Mouse (Mus musculus): ENCODE results near the gene Gm20826. TPM values are rescaled to one million over a fixed set of nuclear protein-coding genes. Genes with fewer than 3 reads are reported as not detected.
"Not testable (repeated sequence)": the region's sequence is repeated elsewhere in the genome, so short reads cannot be mapped to it uniquely, and the experiment has no call there.

Gene Gm20826
- not detected in 2 replicates for total RNA-seq (2014; rRNA removed)
- polyA plus RNA-seq (2015; fragmentation: Nextera tagmentation; extraction: Ambion mirVana) = not detected in 2 replicates

DNA sequence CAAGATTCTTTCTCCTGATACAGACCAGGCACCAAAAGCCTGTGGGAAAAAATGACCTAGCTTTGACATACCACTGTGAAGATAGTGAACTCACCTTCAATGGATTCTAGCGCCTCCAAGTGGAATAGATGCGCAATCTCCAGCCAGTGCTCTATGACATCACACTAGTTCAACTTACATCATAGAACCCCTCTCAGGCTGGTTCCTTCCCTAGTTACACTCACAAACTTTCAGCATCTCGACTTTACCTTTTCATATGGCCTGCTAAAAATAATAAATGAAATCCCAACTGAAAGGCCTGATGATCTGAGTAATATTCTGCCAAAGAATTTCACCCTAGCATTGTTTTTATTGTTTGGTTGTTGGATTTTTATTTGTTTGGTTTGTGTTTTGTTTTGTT, at the start of gene Gm20826:
Gene Gm20826, minus strand, starts transcription at position 101 of the 400 bp plus-strand sequence.
- H3K4me3 ChIP-seq (ENCODE audit: low read length); H3K9ac ChIP-seq (replicated peaks; ENCODE audit: low read length); H3K4me1 ChIP-seq (ENCODE audit: insufficient read depth, low read length); H3K36me3 ChIP-seq (ENCODE audit: insufficient read depth, low read length); H3K27me3 ChIP-seq (ENCODE audit: insufficient read depth, low read length); H3K27ac ChIP-seq; DNase-seq (ENCODE audit: low spot score); H3K4me2 ChIP-seq (ENCODE audit: low read depth, low read length); ATAC-seq; H3K9me3 ChIP-seq (ENCODE audit: low read length): not testable (repeated sequence)
- no CpG with 5 or more reads among the region's 3 CpGs for whole genome bisulfite sequencing

Other genes with a start within 250 kb of the Gm20826 start
- gene Gm21788, start 233.5 kb downstream of the Gm20826 start, total RNA-seq (2014; rRNA removed) = not detected in 2 replicates
- not detected in 2 replicates for gene Gm21788, start 233.5 kb downstream of the Gm20826 start, polyA plus RNA-seq (2015; fragmentation: Nextera tagmentation; extraction: Ambion mirVana)
- gene Gm28576, start 84.5 kb upstream of the Gm20826 start, total RNA-seq (2014; rRNA removed) = not detected in 2 replicates
- not detected in 2 replicates for gene Gm28576, start 84.5 kb upstream of the Gm20826 start, polyA plus RNA-seq (2015; fragmentation: Nextera tagmentation; extraction: Ambion mirVana)

All from hindbrain, postnatal 0 days (tissue).